Mouse (Mus musculus): ENCODE data around the gene Nav2.

Gene Nav2

GRCm38 (mm10) chr7:48958528-48959315, 50.2 kb downstream of the Nav2 start:
- Histone ChIP-seq H3K9me3 (ENCODE audit: low read length) (no peaks in the 10 kb centered on the region), H3K36me3 (ENCODE audit: insufficient read depth, low read length) (no peaks in the 10 kb centered on the region), H3K27me3 (ENCODE audit: insufficient read depth, low read length) (peaks cover 70% of the 10 kb centered on the region), H3K4me1 (replicated peaks; ENCODE audit: low read depth, low read length) (peaks cover 28% of the 10 kb centered on the region), H3K4me3 (replicated peaks; ENCODE audit: low read length) (peak overlapping the region; percentile 60)
- TF ChIP-seq CTCF (conservative IDR thresholded peaks at IDR 0.05; ENCODE audit: low read length) (no peak), NANOG (IDR thresholded peaks at IDR 0.05; ENCODE audit: borderline replicate concordance, low read length) (no peak), POU5F1 (IDR thresholded peaks at IDR 0.05; ENCODE audit: borderline replicate concordance, low read length) (no peak)

DNA sequence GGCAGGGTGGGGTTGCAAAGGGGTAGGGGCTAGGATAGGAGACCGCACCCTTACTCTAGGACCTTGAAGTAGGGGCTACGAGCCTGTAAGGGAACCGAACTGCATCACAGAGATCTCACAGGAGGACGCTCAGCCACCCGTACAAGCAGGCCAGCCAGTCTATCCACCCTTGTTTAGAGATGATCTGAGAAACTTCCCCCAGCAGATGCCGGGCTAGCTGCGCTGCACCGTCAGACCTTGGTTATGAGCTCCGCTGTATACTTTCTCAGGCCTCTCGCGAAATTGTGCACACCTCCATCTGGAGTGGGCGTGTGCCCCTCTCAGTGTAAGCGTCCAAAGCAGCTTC, 50.8 kb downstream of the Nav2 start:
- Histone ChIP-seq H3K9me3 (ENCODE audit: low read length) (no peaks in the 10 kb centered on the region), H3K4me3 (replicated peaks; ENCODE audit: low read length) (peak overlapping the region; percentile 60), H3K27me3 (ENCODE audit: insufficient read depth, low read length) (peaks cover 72% of the 10 kb centered on the region), H3K36me3 (ENCODE audit: insufficient read depth, low read length) (no peaks in the 10 kb centered on the region), H3K4me1 (replicated peaks; ENCODE audit: low read depth, low read length) (peaks cover 28% of the 10 kb centered on the region)
- TF ChIP-seq CTCF (conservative IDR thresholded peaks at IDR 0.05; ENCODE audit: low read length) (no peak), POU5F1 (IDR thresholded peaks at IDR 0.05; ENCODE audit: borderline replicate concordance, low read length) (no peak), NANOG (IDR thresholded peaks at IDR 0.05; ENCODE audit: borderline replicate concordance, low read length) (no peak)

DNA sequence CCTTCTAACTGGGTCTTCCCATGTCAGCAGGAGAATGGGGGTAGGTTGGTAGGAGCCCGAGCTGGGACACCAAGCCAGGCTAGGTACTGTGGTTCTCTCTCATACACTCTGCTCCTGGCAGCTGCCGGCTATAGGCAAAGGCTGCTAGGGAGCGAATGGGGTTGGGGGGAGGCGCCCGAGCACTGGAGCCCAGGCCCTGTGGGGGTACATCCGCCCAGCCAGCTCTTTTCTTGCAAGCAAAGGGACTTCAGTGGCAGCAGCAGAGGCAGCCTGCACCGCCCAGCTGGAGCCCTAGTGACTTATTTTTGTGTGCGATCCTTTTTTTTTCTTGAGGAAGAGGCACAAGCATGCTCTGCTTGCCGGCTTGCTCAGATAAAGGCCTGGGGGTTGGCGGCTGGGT, 51.6 kb downstream of the Nav2 start:
- TF ChIP-seq CTCF (conservative IDR thresholded peaks at IDR 0.05; ENCODE audit: low read length) (no peak), NANOG (IDR thresholded peaks at IDR 0.05; ENCODE audit: borderline replicate concordance, low read length) (no peak), POU5F1 (IDR thresholded peaks at IDR 0.05; ENCODE audit: borderline replicate concordance, low read length) (no peak)
- H3K4me3 ChIP-seq (replicated peaks; ENCODE audit: low read length): no peak overlapping the region

GRCm38 (mm10) chr7:48961501-48961900, 53.0 kb downstream of the Nav2 start:
- H3K4me1 ChIP-seq (replicated peaks; ENCODE audit: low read depth, low read length): peaks cover 28% of the 10 kb centered on the region
- peaks cover 70% of the 10 kb centered on the region for H3K27me3 ChIP-seq (ENCODE audit: insufficient read depth, low read length)
- H3K36me3 ChIP-seq (ENCODE audit: insufficient read depth, low read length): no peaks in the 10 kb centered on the region
- H3K9me3 ChIP-seq (ENCODE audit: low read length): no peaks in the 10 kb centered on the region
- no peak overlapping the region for H3K4me3 ChIP-seq (replicated peaks; ENCODE audit: low read length)
- no peak for TF ChIP-seq POU5F1 (IDR thresholded peaks at IDR 0.05; ENCODE audit: borderline replicate concordance, low read length)
- TF ChIP-seq CTCF (conservative IDR thresholded peaks at IDR 0.05; ENCODE audit: low read length): no peak
- TF ChIP-seq NANOG (IDR thresholded peaks at IDR 0.05; ENCODE audit: borderline replicate concordance, low read length): no peak

More for the DNA sequence above, 51.6 kb downstream of the Nav2 start:
- Histone ChIP-seq H3K4me1 (replicated peaks; ENCODE audit: low read depth, low read length) (peaks cover 28% of the 10 kb centered on the region), H3K9me3 (ENCODE audit: low read length) (no peaks in the 10 kb centered on the region), H3K27me3 (ENCODE audit: insufficient read depth, low read length) (peaks cover 70% of the 10 kb centered on the region), H3K36me3 (ENCODE audit: insufficient read depth, low read length) (no peaks in the 10 kb centered on the region)

GRCm38 (mm10) chr7:48961935-48962334, 53.4 kb downstream of the Nav2 start:
- no peaks in the 10 kb centered on the region for H3K9me3 ChIP-seq (ENCODE audit: low read length)
- H3K27me3 ChIP-seq (ENCODE audit: insufficient read depth, low read length): peaks cover 71% of the 10 kb centered on the region
- TF ChIP-seq POU5F1 (IDR thresholded peaks at IDR 0.05; ENCODE audit: borderline replicate concordance, low read length) (no peak), CTCF (conservative IDR thresholded peaks at IDR 0.05; ENCODE audit: low read length) (no peak), NANOG (IDR thresholded peaks at IDR 0.05; ENCODE audit: borderline replicate concordance, low read length) (no peak)
- H3K4me1 ChIP-seq (replicated peaks; ENCODE audit: low read depth, low read length): peaks cover 28% of the 10 kb centered on the region
- no peak overlapping the region for H3K4me3 ChIP-seq (replicated peaks; ENCODE audit: low read length)
- no peaks in the 10 kb centered on the region for H3K36me3 ChIP-seq (ENCODE audit: insufficient read depth, low read length)

GRCm38 (mm10) chr7:48963112-48963511, 54.6 kb downstream of the Nav2 start:
- H3K9me3 ChIP-seq (ENCODE audit: low read length): no peaks in the 10 kb centered on the region
- H3K27me3 ChIP-seq (ENCODE audit: insufficient read depth, low read length): peaks cover 61% of the 10 kb centered on the region
- no peak overlapping the region for H3K4me3 ChIP-seq (replicated peaks; ENCODE audit: low read length)
- peaks cover 28% of the 10 kb centered on the region for H3K4me1 ChIP-seq (replicated peaks; ENCODE audit: low read depth, low read length)
- no peaks in the 10 kb centered on the region for H3K36me3 ChIP-seq (ENCODE audit: insufficient read depth, low read length)
- no peak for TF ChIP-seq NANOG (IDR thresholded peaks at IDR 0.05; ENCODE audit: borderline replicate concordance, low read length)
- no peak for TF ChIP-seq CTCF (conservative IDR thresholded peaks at IDR 0.05; ENCODE audit: low read length)
- TF ChIP-seq POU5F1 (IDR thresholded peaks at IDR 0.05; ENCODE audit: borderline replicate concordance, low read length): no peak

DNA sequence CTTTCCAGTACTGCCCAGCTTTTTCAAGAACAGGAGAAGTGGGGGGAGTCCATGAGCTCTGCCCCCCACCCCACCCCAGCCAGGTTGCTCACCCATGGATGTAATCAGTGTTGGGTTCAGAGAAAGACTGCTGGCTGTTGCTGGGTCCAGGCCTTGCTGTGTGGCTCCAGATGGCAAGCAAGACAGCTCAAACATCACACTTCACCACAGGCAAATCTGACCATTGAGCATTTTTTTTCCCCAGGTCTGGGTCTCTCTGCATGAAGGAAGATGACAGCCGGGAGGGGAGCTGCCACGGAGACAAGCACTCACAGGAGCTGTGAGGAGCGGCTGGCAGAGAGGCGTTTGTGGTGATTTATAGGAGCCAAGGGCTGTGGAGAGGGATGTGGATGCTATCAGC, 55.0 kb downstream of the Nav2 start:
- Histone ChIP-seq H3K36me3 (ENCODE audit: insufficient read depth, low read length) (no peaks in the 10 kb centered on the region), H3K9me3 (ENCODE audit: low read length) (no peaks in the 10 kb centered on the region), H3K4me3 (replicated peaks; ENCODE audit: low read length) (no peak overlapping the region), H3K27me3 (ENCODE audit: insufficient read depth, low read length) (peaks cover 57% of the 10 kb centered on the region), H3K4me1 (replicated peaks; ENCODE audit: low read depth, low read length) (peaks cover 23% of the 10 kb centered on the region)
- TF ChIP-seq NANOG (IDR thresholded peaks at IDR 0.05; ENCODE audit: borderline replicate concordance, low read length) (no peak), CTCF (conservative IDR thresholded peaks at IDR 0.05; ENCODE audit: low read length) (no peak), POU5F1 (IDR thresholded peaks at IDR 0.05; ENCODE audit: borderline replicate concordance, low read length) (no peak)

GRCm38 (mm10) chr7:48965796-48966512, 57.4 kb downstream of the Nav2 start:
- TF ChIP-seq POU5F1 (IDR thresholded peaks at IDR 0.05; ENCODE audit: borderline replicate concordance, low read length) (no peak), CTCF (conservative IDR thresholded peaks at IDR 0.05; ENCODE audit: low read length) (no peak)
- Histone ChIP-seq H3K4me1 (replicated peaks; ENCODE audit: low read depth, low read length) (peaks cover 10% of the 10 kb centered on the region), H3K4me3 (replicated peaks; ENCODE audit: low read length) (no peak overlapping the region), H3K27me3 (ENCODE audit: insufficient read depth, low read length) (peaks cover 37% of the 10 kb centered on the region), H3K36me3 (ENCODE audit: insufficient read depth, low read length) (no peaks in the 10 kb centered on the region), H3K9me3 (ENCODE audit: low read length) (no peaks in the 10 kb centered on the region)

Measured in E14TG2a.4 (cell line).